Mouse (Mus musculus): ENCODE measurements around the gene Dnajc5g. TPM values are rescaled to one million over a fixed set of nuclear protein-coding genes. Genes with fewer than 3 reads are reported as not detected.
A peak's percentile ranks its signal among the peaks of the same experiment; 100 is the strongest.

Gene Dnajc5g
- polyA plus RNA-seq, 1 experiment from 2014 or later: not detected

DNA sequence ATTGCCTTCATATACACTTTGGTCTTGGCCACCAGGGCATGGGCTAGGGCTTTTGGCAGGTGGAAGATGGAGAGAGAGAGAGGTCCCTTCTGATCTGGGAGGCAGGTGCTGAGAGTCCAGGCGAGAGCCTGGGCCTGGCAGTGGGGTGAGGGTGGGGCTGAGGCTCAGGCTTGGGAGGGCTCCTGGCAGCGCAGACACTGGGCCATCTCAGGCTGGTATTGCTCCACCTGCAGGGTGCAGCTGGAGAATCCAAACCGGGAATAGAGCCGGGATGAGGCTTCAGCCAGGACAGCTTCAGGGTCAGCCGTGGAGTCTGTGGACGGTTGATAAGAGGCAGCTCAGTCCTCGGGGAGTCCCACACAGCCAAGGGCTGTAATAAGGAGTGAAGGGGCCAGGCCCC, 19.5 kb upstream of the Dnajc5g start:
- Histone ChIP-seq H3K9me3 (no peaks in the 10 kb centered on the region), H3K4me2 (replicated peaks) (no peak overlapping the region), H3K27me3 (peaks cover 61% of the 10 kb centered on the region), H3K27ac (no peak overlapping the region), H3K9ac (no peak overlapping the region), H3K4me1 (no peaks in the 10 kb centered on the region), H3K36me3 (no peaks in the 10 kb centered on the region), H3K4me3 (no peak overlapping the region)
- WGBS: 40% methylated on average over 7 of the region's 7 CpGs
- no peak for ATAC-seq (ENCODE audit: insufficient number of reproducible peaks, insufficient read depth, low FRiP score, low TSS enrichment)

DNA sequence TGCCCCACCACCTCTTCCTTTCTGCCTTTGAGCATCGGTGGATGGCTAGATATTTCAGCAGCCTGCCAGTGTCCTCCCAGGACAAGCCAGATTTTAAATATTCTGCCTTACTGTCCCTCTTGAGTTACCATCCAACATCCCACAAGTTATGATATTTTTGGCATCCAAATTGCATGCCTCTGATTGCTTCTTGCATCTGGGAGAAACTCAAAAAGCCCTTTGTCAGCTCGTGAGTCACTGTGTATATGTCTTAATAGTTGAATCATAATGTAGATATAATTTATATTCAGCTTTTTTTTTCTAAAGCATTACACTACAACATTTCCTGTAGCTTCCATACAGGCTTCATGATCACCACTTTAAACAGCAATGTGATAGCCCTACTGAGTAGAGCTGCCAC, 19.0 kb upstream of the Dnajc5g start:
- peaks cover 64% of the 10 kb centered on the region for H3K27me3 ChIP-seq
- 81% methylated on average over 2 of the region's 2 CpGs for WGBS
- H3K9ac ChIP-seq: no peak overlapping the region
- no peaks in the 10 kb centered on the region for H3K36me3 ChIP-seq
- no peak overlapping the region for H3K4me2 ChIP-seq (replicated peaks)
- H3K4me1 ChIP-seq: no peaks in the 10 kb centered on the region
- H3K9me3 ChIP-seq: no peaks in the 10 kb centered on the region
- ATAC-seq (ENCODE audit: insufficient number of reproducible peaks, insufficient read depth, low FRiP score, low TSS enrichment): no peak
- no peak overlapping the region for H3K4me3 ChIP-seq
- no peak overlapping the region for H3K27ac ChIP-seq

DNA sequence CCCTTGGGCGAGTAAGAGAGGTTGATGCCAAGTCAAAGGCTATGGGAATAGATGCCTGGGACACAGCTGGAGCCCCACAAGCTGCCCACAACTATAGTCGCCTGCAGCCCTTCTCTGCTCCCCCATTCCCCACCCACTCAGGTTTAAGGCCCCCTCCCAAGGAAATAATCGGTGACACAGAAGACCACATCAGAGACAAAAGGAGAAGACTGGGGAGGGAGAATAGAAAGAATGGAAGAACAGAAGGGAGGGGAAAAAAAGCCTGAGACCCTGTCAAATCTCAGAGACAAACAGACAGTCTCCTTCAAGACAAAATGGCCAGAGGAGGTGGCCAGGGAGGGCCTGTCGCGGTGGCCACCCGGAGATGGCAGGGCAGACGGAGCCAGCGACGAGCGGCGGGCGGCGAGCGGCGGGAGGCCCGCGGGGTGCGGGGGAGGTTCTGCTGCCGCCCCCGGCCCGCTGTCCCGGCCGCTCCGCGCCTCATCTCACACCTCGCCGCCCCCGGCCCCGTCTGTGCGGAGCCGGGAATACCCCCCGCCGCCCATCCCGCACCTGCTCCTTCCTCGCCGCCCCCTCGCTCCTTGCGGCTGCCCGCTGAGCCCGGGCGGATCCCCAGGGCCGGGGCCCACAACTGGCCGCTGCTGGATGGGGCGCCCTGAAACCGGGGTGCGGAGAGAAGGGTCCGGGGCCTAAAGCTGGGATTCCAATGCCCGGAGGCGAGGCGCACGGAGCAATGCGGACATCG, 13.7 kb upstream of the Dnajc5g start:
- Histone ChIP-seq H3K36me3 (no peaks in the 10 kb centered on the region), H3K4me2 (replicated peaks) (peak overlapping the region; percentile 66), H3K27me3 (peaks cover 100% of the 10 kb centered on the region), H3K4me3 (peak overlapping the region; percentile 38), H3K9ac (no peak overlapping the region), H3K27ac (no peak overlapping the region), H3K4me1 (peaks cover 30% of the 10 kb centered on the region), H3K9me3 (no peaks in the 10 kb centered on the region)
- WGBS: under 1% methylated on average over 48 of the region's 53 CpGs
- ATAC-seq (ENCODE audit: insufficient number of reproducible peaks, insufficient read depth, low FRiP score, low TSS enrichment): no peak

DNA sequence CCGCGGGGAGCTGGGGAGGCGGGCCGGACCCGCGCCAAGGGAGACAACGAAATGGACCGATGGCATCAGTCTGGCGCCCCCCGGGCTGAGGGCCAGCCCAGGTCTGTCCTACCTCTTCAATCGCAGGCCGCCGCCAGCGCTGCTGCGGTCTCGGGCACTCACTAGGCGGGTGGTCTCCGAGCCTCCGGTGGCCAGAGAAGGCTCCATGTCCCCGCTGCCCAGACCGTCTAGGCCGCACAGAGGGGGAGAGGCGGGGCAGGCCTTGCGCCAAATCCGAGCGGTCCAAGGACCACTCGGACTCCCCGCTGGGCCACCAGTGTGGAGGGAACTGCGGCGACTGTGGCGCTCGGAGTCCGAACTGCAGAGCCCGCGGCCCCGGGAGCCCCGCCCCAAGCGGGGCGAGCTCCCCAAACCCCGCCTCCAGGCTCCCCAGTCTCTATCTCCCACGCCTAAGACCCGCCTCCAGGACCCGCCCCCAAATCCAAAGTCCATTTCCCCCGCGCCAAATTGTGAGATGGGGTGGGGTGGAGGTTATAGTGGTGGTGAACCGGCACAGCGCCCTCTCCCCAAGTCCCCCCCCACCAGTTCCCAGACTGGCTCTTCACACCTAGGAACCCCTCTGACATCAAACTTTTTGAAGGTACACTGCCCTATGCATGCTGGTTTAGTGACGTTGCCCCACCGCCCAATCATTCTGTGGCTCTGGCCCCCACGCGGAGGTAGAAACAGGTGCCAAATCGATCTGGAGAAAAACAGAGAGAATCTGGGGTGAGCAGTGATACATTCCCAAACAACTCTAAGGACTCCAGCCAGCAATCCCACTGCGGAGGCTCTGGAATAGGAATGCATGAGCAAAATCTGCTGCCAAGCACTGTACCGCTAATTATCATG, 12.7 kb upstream of the Dnajc5g start:
- H3K9ac ChIP-seq: peak overlapping the region; percentile 44; the same call in 1 of the 2 replicates
- ATAC-seq (ENCODE audit: insufficient number of reproducible peaks, insufficient read depth, low FRiP score, low TSS enrichment): no peak
- H3K27ac ChIP-seq: no peak overlapping the region
- no peaks in the 10 kb centered on the region for H3K36me3 ChIP-seq
- peak overlapping the region; percentile 66 for H3K4me2 ChIP-seq (replicated peaks)
- H3K27me3 ChIP-seq: peaks cover 98% of the 10 kb centered on the region
- WGBS: 1% methylated on average over 51 of the region's 54 CpGs
- peaks cover 30% of the 10 kb centered on the region for H3K4me1 ChIP-seq
- H3K9me3 ChIP-seq: no peaks in the 10 kb centered on the region
- peak overlapping the region; percentile 38 for H3K4me3 ChIP-seq

DNA sequence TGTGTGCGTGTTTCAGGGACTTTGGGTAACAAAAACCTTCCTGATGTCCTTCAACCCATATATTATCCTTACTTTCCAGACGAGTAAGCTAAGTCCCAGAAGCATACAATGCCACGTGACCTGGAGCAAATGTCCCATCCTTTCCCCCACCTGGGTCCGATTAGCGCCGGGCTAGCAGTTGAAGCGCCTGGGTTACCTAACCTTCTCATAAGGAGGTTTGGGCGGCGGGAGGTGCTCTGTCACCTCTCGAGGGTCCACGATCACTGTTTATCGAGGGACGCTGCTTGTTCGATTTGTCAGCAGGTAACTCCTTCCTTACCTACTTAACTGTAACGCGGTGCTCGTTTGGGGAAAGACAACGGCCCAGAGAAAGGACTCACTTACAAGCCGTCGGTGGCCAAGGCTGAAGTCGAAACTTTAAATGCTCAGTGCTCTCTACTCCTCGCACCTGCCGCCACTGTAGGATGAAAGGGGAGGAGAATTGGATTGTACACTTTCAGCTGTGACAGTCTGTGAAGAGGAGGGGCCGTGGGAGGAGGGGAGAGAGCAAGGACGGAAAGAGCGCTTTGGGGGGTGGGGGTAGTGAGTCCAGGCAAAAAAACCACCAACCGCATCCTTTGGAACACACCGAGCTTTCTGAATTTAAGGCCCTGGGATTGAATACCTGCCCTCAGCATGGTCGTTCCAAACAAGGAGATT, 11.8 kb upstream of the Dnajc5g start:
- ATAC-seq (ENCODE audit: insufficient number of reproducible peaks, insufficient read depth, low FRiP score, low TSS enrichment): no peak
- H3K9me3 ChIP-seq: no peaks in the 10 kb centered on the region
- no peak overlapping the region for H3K27ac ChIP-seq
- H3K4me3 ChIP-seq: peak overlapping the region; percentile 23
- H3K4me1 ChIP-seq: peaks cover 30% of the 10 kb centered on the region
- H3K27me3 ChIP-seq: peaks cover 98% of the 10 kb centered on the region
- no peak overlapping the region for H3K9ac ChIP-seq
- peak overlapping the region; percentile 35 for H3K4me2 ChIP-seq (replicated peaks)
- no peaks in the 10 kb centered on the region for H3K36me3 ChIP-seq
- WGBS: 1% methylated on average over 29 of the region's 29 CpGs

DNA sequence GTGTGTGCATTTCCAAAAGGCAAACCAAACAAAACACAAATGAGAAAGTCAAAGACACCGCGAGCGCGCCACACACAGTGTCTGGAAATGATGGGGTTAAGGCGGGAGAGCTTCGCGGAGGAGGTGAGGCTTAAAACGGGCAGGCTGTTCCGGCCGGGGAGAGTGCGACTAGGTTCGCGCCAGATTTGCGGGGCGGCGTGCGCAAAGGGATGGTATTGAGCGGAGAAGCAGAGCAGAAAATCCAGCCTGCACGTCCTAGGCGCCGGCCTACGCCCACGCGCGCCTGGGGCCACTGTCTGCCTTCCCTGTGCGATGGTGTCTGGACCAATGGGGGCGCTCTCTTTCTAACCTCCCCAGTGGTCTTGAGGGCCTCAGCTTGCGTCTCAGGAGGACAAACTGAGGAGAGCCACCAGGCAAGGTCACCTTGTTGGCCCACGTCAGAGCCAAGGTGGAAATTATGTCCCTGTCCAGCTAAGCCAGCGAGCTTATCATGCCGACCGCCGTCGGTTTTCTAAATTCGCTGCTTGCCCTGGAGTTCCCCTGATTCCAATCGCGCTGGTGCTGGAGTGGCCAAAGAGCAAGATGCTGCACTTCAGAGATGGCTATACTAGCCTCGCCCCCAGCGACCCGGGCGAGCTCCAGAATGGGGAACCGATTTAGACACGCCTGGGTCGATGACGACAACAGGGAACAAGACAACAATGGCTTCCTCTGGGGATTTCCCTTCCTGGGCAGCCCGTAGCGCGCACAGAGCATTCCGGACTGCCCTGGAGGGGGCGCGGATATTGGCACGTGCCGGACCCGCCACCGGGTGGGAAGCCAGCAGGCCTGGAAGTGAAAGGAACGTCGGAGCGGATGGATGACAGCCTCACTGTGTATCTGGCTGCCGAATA, 11.0 kb upstream of the Dnajc5g start:
- no peak overlapping the region for H3K9ac ChIP-seq
- H3K9me3 ChIP-seq: no peaks in the 10 kb centered on the region
- H3K27me3 ChIP-seq: peaks cover 94% of the 10 kb centered on the region
- H3K27ac ChIP-seq: no peak overlapping the region
- WGBS: under 1% methylated on average over 59 of the region's 59 CpGs
- peak overlapping the region; percentile 35 for H3K4me2 ChIP-seq (replicated peaks)
- H3K36me3 ChIP-seq: no peaks in the 10 kb centered on the region
- H3K4me3 ChIP-seq: peak overlapping the region; percentile 23
- no peak for ATAC-seq (ENCODE audit: insufficient number of reproducible peaks, insufficient read depth, low FRiP score, low TSS enrichment)
- H3K4me1 ChIP-seq: peaks cover 30% of the 10 kb centered on the region

DNA sequence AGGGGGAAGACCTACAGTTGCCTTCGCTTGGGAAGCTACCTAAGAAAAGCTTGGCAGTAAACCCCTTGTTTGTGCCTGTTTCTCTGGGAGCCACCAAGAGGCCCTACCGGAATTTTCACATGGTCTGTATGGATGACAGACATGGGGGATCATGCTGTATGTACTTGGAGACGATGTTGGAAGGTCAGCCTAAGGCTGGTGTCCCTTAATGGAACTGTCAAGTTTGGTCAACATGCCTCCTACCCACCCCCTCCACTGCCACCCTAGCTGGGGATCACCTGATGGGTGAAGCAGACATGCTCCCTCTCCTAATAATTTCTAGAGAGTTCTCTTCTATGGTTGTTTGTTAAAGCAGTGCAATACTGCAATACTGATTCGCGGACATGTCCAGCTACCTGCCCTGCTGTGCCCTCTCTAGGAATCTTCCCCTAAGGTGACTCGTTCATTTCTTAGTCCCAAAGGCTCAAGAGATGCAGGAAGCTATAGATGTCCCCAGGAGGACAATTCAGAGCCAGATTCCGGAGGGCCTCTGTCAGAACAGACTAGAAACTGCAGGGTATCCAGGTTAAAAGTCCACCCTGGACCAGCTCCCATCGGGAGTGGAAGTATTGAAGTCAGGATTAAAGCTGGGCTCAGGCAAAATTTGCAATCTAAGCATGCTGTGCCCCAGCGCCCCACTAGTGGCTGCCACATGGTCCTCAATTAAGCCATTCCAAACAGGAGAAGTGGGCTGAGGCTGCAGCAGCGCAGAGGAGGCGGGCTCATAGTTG, 10.2 kb upstream of the Dnajc5g start:
- Histone ChIP-seq H3K4me1 (peaks cover 30% of the 10 kb centered on the region), H3K4me2 (replicated peaks) (peak overlapping the region; percentile 35; the same call in 1 of the 2 replicates), H3K27me3 (peaks cover 86% of the 10 kb centered on the region), H3K36me3 (no peaks in the 10 kb centered on the region), H3K4me3 (no peak overlapping the region; the same call in 1 of the 2 replicates), H3K9ac (no peak overlapping the region), H3K27ac (no peak overlapping the region), H3K9me3 (no peaks in the 10 kb centered on the region)
- ATAC-seq (ENCODE audit: insufficient number of reproducible peaks, insufficient read depth, low FRiP score, low TSS enrichment): no peak
- WGBS: 32% methylated on average over 11 of the region's 11 CpGs

DNA sequence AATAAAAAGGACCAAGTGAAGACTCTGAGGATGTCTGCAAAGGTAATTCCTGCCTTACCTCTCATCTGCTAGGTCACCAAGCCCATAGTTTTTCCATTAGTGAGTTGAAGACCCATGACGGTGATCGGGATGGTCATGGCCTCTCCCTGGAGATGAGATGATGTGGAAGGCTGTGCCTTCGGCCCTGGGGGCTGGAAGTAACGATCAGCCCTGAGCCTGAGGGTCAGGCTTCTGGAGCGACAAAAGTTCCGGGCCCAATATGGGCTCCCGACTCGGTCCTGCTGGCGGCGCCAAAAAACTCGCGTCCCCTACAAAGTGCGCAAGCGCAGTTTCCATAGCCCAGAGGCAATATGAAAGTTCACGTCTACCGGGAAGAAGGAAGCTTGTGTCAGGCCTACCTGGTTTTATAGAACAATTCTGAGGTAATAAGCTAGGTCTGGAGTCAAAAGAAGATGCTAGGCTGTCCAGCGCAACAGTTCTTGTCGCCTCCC, 2.0 kb downstream of the Dnajc5g start, which contains the start of gene Slc30a3:
Slc30a3 (minus strand) TSS at position 238 of the 491 bp plus-strand sequence.
- Histone ChIP-seq H3K27ac (no peak within 1 kb of the TSS), H3K9me3 (no peaks in the 10 kb centered on the region), H3K4me1 (no peaks in the 10 kb centered on the region), H3K4me2 (replicated peaks) (no peak within 1 kb of the TSS), H3K36me3 (no peaks in the 10 kb centered on the region), H3K9ac (no peak within 1 kb of the TSS), H3K4me3 (no peak within 1 kb of the TSS), H3K27me3 (no peaks in the 10 kb centered on the region)
- WGBS: 92% methylated on average over 18 of the region's 18 CpGs
- ATAC-seq (ENCODE audit: insufficient number of reproducible peaks, insufficient read depth, low FRiP score, low TSS enrichment): no peak

DNA sequence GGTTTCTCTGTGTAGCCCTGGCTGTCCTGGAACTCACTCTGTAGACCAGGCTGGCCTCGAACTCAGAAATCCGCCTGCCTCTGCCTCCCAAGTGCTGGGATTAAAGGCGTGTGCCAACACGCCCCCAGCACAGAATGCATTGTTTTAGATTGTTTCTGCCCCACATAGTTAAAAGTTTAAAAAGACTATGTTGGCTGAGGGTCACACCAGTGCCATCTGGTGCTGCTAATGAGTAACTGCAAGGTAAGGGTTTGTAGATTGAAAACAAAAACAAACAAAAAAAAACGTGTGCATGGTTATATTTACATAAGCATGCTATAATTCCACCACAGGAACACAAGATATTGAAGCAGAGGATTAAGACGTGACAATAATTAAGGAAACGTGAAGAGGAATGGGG, 4.7 kb downstream of the Dnajc5g start:
- Histone ChIP-seq H3K4me2 (replicated peaks) (no peak overlapping the region), H3K36me3 (no peaks in the 10 kb centered on the region), H3K27ac (no peak overlapping the region), H3K9ac (no peak overlapping the region), H3K27me3 (no peaks in the 10 kb centered on the region), H3K4me1 (no peaks in the 10 kb centered on the region), H3K9me3 (no peaks in the 10 kb centered on the region), H3K4me3 (no peak overlapping the region)
- WGBS: 27% methylated on average over 7 of the region's 7 CpGs
- ATAC-seq (ENCODE audit: insufficient number of reproducible peaks, insufficient read depth, low FRiP score, low TSS enrichment): no peak

DNA sequence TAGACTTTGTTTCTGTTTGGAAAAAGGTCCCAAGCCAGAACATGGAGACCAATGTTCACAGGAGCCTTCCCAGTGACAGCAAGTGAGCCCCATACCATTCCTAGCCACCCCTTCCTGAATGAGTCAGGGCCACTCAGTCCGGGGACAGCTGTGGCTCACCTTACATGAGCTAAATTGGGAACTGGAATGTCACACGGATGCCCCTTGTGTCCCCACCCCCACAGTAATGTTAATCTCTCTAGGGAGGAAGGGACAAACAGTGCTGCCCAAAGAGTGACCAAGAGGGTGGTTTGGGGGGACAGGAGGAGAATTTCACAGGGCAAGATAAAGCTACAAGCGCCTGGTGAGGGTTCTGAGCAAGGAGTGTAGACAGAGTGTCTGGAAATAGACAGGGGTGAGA, 10.3 kb downstream of the Dnajc5g start, which contains the start of gene Trim54:
Trim54 (plus strand) TSS at position 359 of the 400 bp plus-strand sequence.
- no peak within 1 kb of the TSS for H3K9ac ChIP-seq
- H3K9me3 ChIP-seq: no peaks in the 10 kb centered on the region
- H3K27ac ChIP-seq: no peak within 1 kb of the TSS
- H3K4me2 ChIP-seq (replicated peaks): no peak within 1 kb of the TSS
- no peaks in the 10 kb centered on the region for H3K27me3 ChIP-seq
- no peak for ATAC-seq (ENCODE audit: insufficient number of reproducible peaks, insufficient read depth, low FRiP score, low TSS enrichment)
- no peaks in the 10 kb centered on the region for H3K36me3 ChIP-seq
- WGBS: 37% methylated on average over 3 of the region's 3 CpGs
- H3K4me3 ChIP-seq: no peak within 1 kb of the TSS
- no peaks in the 10 kb centered on the region for H3K4me1 ChIP-seq

Measured in embryonic facial prominence, embryonic 12.5 days (tissue).